Mouse (Mus musculus) stomach, postnatal 0 days (tissue): ENCODE data around the gene Itga9.

ENCODE experiments used
- CTCF ChIP-seq: IDR thresholded peaks from 2 replicates; pipeline ENCODE4 v1.5.1; 2016; ENCODE audit warnings: antibody characterized with exemption, low read depth, mild to moderate bottlenecking, moderate library complexity
- EP300 ChIP-seq: optimal IDR thresholded peaks from 2 replicates; pipeline ENCODE3; 2016; ENCODE audit warnings: antibody characterized with exemption

DNA sequence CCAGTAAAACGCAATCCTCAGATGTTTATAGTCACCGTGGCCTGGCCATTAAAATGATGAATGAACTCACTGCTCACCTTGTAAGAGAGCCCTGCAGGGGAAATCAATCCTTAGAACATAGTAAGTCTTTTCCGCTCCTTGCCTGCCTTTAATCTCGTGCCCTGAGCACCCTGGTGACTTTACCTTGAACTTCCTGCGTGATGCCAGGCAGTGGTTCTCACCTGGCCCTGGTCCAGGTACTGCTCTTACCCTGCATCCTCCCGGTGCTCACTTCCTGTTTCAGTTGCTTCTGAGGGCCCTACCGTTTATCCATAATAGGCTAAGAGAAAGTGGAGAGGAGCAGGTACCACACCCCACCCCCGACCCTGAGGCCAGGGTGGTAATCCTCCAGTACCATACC is 208.0 kb downstream of the Itga9 start:
- no peak for TF ChIP-seq CTCF
- no peak for TF ChIP-seq EP300
